Mouse (Mus musculus) forebrain, embryonic 14.5 days (tissue): Measurements from ENCODE around the gene Pgm1. TPM values are rescaled to one million over a fixed set of nuclear protein-coding genes. Genes with fewer than 3 reads are reported as not detected.
A peak's percentile ranks its signal among the peaks of the same experiment; 100 is the strongest.

Experiments used
- ATAC-seq: fragments of 200-750 bp; cut with Nextera tagmentation; 2 replicates; pipeline ENCODE4 v1.8.0; 2017; ENCODE audit warnings: mild to moderate bottlenecking, moderate library complexity
- DNase-seq: peaks from one replicate; pipeline ENCODE4 v3.0.0-alpha.2; 2015; ENCODE audit warnings: low spot score
- H3K27ac ChIP-seq: fragments of 300-500 bp; sonication (generic); 2 replicates; pipeline ENCODE4 v1.5.1; 2014; ENCODE audit warnings: low read depth, mild to moderate bottlenecking, control low read depth, low read length, moderate library complexity
- H3K27me3 ChIP-seq: fragments of 300-500 bp; sonication (generic); replicated peaks from 2 replicates; pipeline ENCODE4 v1.6.1; 2014; ENCODE audit warnings: low read length, control low read depth, mixed read lengths; ENCODE audit not compliant: control insufficient read depth, insufficient read depth
- H3K36me3 ChIP-seq: fragments of 300-500 bp; sonication (generic); 2 replicates; pipeline ENCODE4 v1.6.1; 2014; ENCODE audit warnings: low read length, control low read depth; ENCODE audit not compliant: control insufficient read depth, insufficient read depth
- H3K4me1 ChIP-seq: fragments of 300-500 bp; sonication (generic); 2 replicates; pipeline ENCODE4 v1.6.1; 2014; ENCODE audit warnings: antibody characterized with exemption, low read length, control low read depth; ENCODE audit not compliant: control insufficient read depth, insufficient read depth
- H3K4me2 ChIP-seq: fragments of 300-500 bp; sonication (generic); 2 replicates; pipeline ENCODE4 v1.6.1; 2014; ENCODE audit warnings: mild to moderate bottlenecking, control low read depth, low read length
- H3K4me3 ChIP-seq: fragments of 300-500 bp; sonication (generic); 2 replicates; pipeline ENCODE4 v1.5.1; 2014; ENCODE audit warnings: low read depth, low read length, control low read depth
- H3K9ac ChIP-seq: fragments of 300-500 bp; sonication (generic); 2 replicates; pipeline ENCODE4 v1.6.1; 2014; ENCODE audit warnings: mild to moderate bottlenecking, low read length, control low read depth, moderate library complexity
- H3K9me3 ChIP-seq: fragments of 300-500 bp; sonication (generic); replicated peaks from 2 replicates; pipeline ENCODE4 v1.6.1; 2016; ENCODE audit warnings: low read length, control low read depth, mixed read lengths; ENCODE audit not compliant: control insufficient read depth
- WGBS: fragments of 180-500 bp; shearing (Covaris S2); extraction: QIAGEN DNeasy Blood & Tissue Kit; methylation state at CpG from one replicate; pipeline ENCODE4 v1.1.7; 2014; 5-methylcytosine and 5-hydroxymethylcytosine counted together
- polyA plus RNA-seq: library from polyadenylated mRNA; unstranded; fragments of >200 nt; fragmentation: Nextera tagmentation; extraction: Ambion mirVana; gene quantifications from 2 replicates; pipeline ENCODE4 v1.2.1, GENCODE M21; 2014

Gene Pgm1
- polyA plus RNA-seq, 1 experiment from 2014 or later: 46.2 TPM

GRCm38 (mm10) chr4:99947192-99947591 is 18.0 kb downstream of the Pgm1 start:
- no peak overlapping the region for H3K27ac ChIP-seq
- H3K36me3 ChIP-seq: no peaks in the 10 kb centered on the region
- no peak overlapping the region for H3K4me3 ChIP-seq
- ATAC-seq (0 out of 2 replicates have a peak, but pooled peaks have one; percentile 34), DNase-seq (peak; percentile 72)
- H3K4me1 ChIP-seq: no peaks in the 10 kb centered on the region
- H3K9me3 ChIP-seq: no peaks in the 10 kb centered on the region
- H3K4me2 ChIP-seq: no peak overlapping the region
- H3K9ac ChIP-seq: no peak overlapping the region
- 93% methylated on average over 1 of the region's 1 CpGs for WGBS
- H3K27me3 ChIP-seq: no peaks in the 10 kb centered on the region

- no peak overlapping the region for H3K4me3 ChIP-seq
- no peak overlapping the region for H3K4me2 ChIP-seq
- no peak for DNase-seq
- H3K4me1 ChIP-seq: no peaks in the 10 kb centered on the region
- H3K9ac ChIP-seq: no peak overlapping the region
- no peaks in the 10 kb centered on the region for H3K36me3 ChIP-seq
- no peaks in the 10 kb centered on the region for H3K9me3 ChIP-seq
- H3K27me3 ChIP-seq: no peaks in the 10 kb centered on the region
- H3K27ac ChIP-seq: no peak overlapping the region
- WGBS: 100% methylated on average over 1 of the region's 1 CpGs
- ATAC-seq: no peak
Observed at GRCm38 (mm10) chr4:99947896-99948295, 18.7 kb downstream of the Pgm1 start.

- H3K9me3 ChIP-seq: no peaks in the 10 kb centered on the region
- no peaks in the 10 kb centered on the region for H3K36me3 ChIP-seq
- ATAC-seq (no peak), DNase-seq (no peak)
- H3K27ac ChIP-seq: no peak overlapping the region
- H3K27me3 ChIP-seq: no peaks in the 10 kb centered on the region
- no peak overlapping the region for H3K9ac ChIP-seq
- H3K4me2 ChIP-seq: no peak overlapping the region
- 97% methylated on average over 2 of the region's 2 CpGs for WGBS
- no peaks in the 10 kb centered on the region for H3K4me1 ChIP-seq
- no peak overlapping the region for H3K4me3 ChIP-seq
Observed at GRCm38 (mm10) chr4:99953904-99954303, 24.7 kb downstream of the Pgm1 start.

GRCm38 (mm10) chr4:99955396-99955795 is 26.2 kb downstream of the Pgm1 start:
- no peak overlapping the region for H3K4me3 ChIP-seq
- H3K27ac ChIP-seq: no peak overlapping the region
- no peak overlapping the region for H3K9ac ChIP-seq
- no peaks in the 10 kb centered on the region for H3K27me3 ChIP-seq
- DNase-seq: no peak
- ATAC-seq: no peak
- H3K36me3 ChIP-seq: no peaks in the 10 kb centered on the region
- H3K4me2 ChIP-seq: no peak overlapping the region
- no peaks in the 10 kb centered on the region for H3K9me3 ChIP-seq
- WGBS: 71% methylated on average over 10 of the region's 10 CpGs
- H3K4me1 ChIP-seq: no peaks in the 10 kb centered on the region

GRCm38 (mm10) chr4:99957186-99957585 is 28.0 kb downstream of the Pgm1 start:
- H3K4me2 ChIP-seq: no peak overlapping the region
- no peaks in the 10 kb centered on the region for H3K4me1 ChIP-seq
- H3K27me3 ChIP-seq: no peaks in the 10 kb centered on the region
- 95% methylated on average over 4 of the region's 4 CpGs for WGBS
- DNase-seq: no peak
- no peak for ATAC-seq
- no peak overlapping the region for H3K27ac ChIP-seq
- H3K9ac ChIP-seq: no peak overlapping the region
- H3K4me3 ChIP-seq: no peak overlapping the region
- no peaks in the 10 kb centered on the region for H3K9me3 ChIP-seq
- H3K36me3 ChIP-seq: no peaks in the 10 kb centered on the region

GRCm38 (mm10) chr4:99958084-99958815 is 29.0 kb downstream of the Pgm1 start:
- Histone ChIP-seq H3K9me3 (no peaks in the 10 kb centered on the region), H3K27ac (no peak overlapping the region), H3K4me2 (no peak overlapping the region), H3K9ac (no peak overlapping the region), H3K4me3 (no peak overlapping the region), H3K27me3 (no peaks in the 10 kb centered on the region), H3K36me3 (no peaks in the 10 kb centered on the region), H3K4me1 (no peaks in the 10 kb centered on the region)
- ATAC-seq (no peak), DNase-seq (no peak)
- WGBS: 78% methylated on average over 7 of the region's 7 CpGs

GRCm38 (mm10) chr4:99959308-99959707 is 30.1 kb downstream of the Pgm1 start:
- H3K27me3 ChIP-seq: no peaks in the 10 kb centered on the region
- no peak overlapping the region for H3K4me3 ChIP-seq
- 92% methylated on average over 3 of the region's 3 CpGs for WGBS
- ATAC-seq (no peak), DNase-seq (no peak)
- H3K9ac ChIP-seq: no peak overlapping the region
- H3K4me2 ChIP-seq: no peak overlapping the region
- H3K27ac ChIP-seq: no peak overlapping the region
- no peaks in the 10 kb centered on the region for H3K36me3 ChIP-seq
- no peaks in the 10 kb centered on the region for H3K4me1 ChIP-seq
- no peaks in the 10 kb centered on the region for H3K9me3 ChIP-seq

GRCm38 (mm10) chr4:99966555-99966954 is 37.3 kb downstream of the Pgm1 start:
- ATAC-seq (no peak), DNase-seq (no peak)
- Histone ChIP-seq H3K4me3 (no peak overlapping the region), H3K27ac (no peak overlapping the region), H3K4me1 (no peaks in the 10 kb centered on the region), H3K9me3 (no peaks in the 10 kb centered on the region), H3K36me3 (no peaks in the 10 kb centered on the region), H3K9ac (no peak overlapping the region), H3K27me3 (no peaks in the 10 kb centered on the region), H3K4me2 (no peak overlapping the region)
- WGBS: 91% methylated on average over 6 of the region's 6 CpGs

- H3K4me1 ChIP-seq: no peaks in the 10 kb centered on the region
- H3K9ac ChIP-seq: no peak overlapping the region
- WGBS: 67% methylated on average over 5 of the region's 5 CpGs
- H3K27ac ChIP-seq: no peak overlapping the region
- H3K4me2 ChIP-seq: no peak overlapping the region
- DNase-seq: no peak
- ATAC-seq: no peak
- no peaks in the 10 kb centered on the region for H3K9me3 ChIP-seq
- no peak overlapping the region for H3K4me3 ChIP-seq
- H3K27me3 ChIP-seq: no peaks in the 10 kb centered on the region
- H3K36me3 ChIP-seq: 0 out of 2 replicates have a peak, but pooled peaks cover 3% of the 10 kb centered on the region
Observed at GRCm38 (mm10) chr4:99969328-99969727, 40.1 kb downstream of the Pgm1 start.
